Mouse (Mus musculus): ENCODE data around the gene Oma1. TPM values are rescaled to one million over a fixed set of nuclear protein-coding genes. Genes with fewer than 3 reads are reported as not detected.

The Oma1 gene
- polyA plus RNA-seq, 1 experiment from 2014 or later: 18.9 TPM

DNA sequence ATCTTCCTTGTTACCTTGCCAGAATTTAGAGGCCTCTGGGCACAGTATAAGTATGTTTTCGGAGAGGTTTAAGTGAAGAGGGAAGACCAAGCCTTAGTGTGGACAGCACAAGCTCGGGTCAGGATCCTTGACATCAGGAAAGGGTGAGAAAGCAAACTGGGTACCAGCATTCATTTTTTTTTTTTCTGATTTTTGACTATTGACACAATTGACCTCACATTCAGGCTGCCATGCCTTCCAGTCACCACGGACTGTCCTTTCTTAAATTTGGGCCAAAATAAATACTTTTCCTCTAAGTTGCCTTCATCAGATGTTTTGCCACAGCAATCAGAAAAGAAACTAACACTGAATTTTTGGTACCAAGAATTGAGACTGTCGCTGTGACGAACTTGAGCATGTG is 68.6 kb downstream of the Oma1 start:
- no peak overlapping the region for H3K9ac ChIP-seq (replicated peaks; ENCODE audit: low read length)
- no peak overlapping the region for H3K4me2 ChIP-seq (ENCODE audit: low read depth, low read length)
- H3K27me3 ChIP-seq (ENCODE audit: control insufficient read depth, insufficient read depth, low read length): no peaks in the 10 kb centered on the region
- WGBS: 91% methylated on average over 5 of the region's 5 CpGs
- H3K4me3 ChIP-seq (ENCODE audit: low read depth, low read length): no peak overlapping the region
- DNase-seq (ENCODE audit: low spot score) (no peak), ATAC-seq (replicated peaks; ENCODE audit: insufficient number of reproducible peaks, low FRiP score, low TSS enrichment, low read depth) (no peak)
- no peaks in the 10 kb centered on the region for H3K36me3 ChIP-seq (replicated peaks; ENCODE audit: control insufficient read depth, insufficient read depth, low read depth, low read length)
- no peaks in the 10 kb centered on the region for H3K9me3 ChIP-seq (replicated peaks; ENCODE audit: control insufficient read depth, low read length)
- H3K4me1 ChIP-seq (ENCODE audit: control insufficient read depth, insufficient read depth, low read length): no peaks in the 10 kb centered on the region
- no peak overlapping the region for H3K27ac ChIP-seq (replicated peaks; ENCODE audit: low read depth, low read length)

DNA sequence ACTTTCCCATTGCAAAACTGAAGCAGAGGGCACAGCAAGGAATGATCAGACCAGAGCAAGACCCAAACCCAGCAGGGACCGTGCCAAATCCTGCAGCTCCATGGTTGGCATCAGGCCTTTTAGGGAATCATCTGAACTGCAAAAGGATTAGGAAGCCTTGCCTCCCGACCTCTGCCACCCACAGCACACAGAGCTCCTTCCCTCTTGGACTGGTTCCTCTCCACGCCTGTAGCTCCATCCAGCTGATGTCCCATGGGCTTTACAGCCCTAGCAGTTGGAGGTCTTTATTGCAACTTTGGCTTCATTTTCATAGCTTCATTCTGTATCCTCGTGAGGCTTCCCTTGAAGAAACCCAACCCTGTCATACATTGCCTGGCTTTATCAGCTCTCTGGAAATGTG is 71.4 kb downstream of the Oma1 start:
- 69% methylated on average over 4 of the region's 4 CpGs for WGBS
- no peaks in the 10 kb centered on the region for H3K27me3 ChIP-seq (ENCODE audit: control insufficient read depth, insufficient read depth, low read length)
- no peak for ATAC-seq (replicated peaks; ENCODE audit: insufficient number of reproducible peaks, low FRiP score, low TSS enrichment, low read depth)
- no peak for DNase-seq (ENCODE audit: low spot score)
- no peaks in the 10 kb centered on the region for H3K9me3 ChIP-seq (replicated peaks; ENCODE audit: control insufficient read depth, low read length)
- no peak overlapping the region for H3K27ac ChIP-seq (replicated peaks; ENCODE audit: low read depth, low read length)
- no peak overlapping the region for H3K9ac ChIP-seq (replicated peaks; ENCODE audit: low read length)
- H3K4me1 ChIP-seq (ENCODE audit: control insufficient read depth, insufficient read depth, low read length): no peaks in the 10 kb centered on the region
- no peaks in the 10 kb centered on the region for H3K36me3 ChIP-seq (replicated peaks; ENCODE audit: control insufficient read depth, insufficient read depth, low read depth, low read length)
- no peak overlapping the region for H3K4me2 ChIP-seq (ENCODE audit: low read depth, low read length)
- H3K4me3 ChIP-seq (ENCODE audit: low read depth, low read length): no peak overlapping the region

DNA sequence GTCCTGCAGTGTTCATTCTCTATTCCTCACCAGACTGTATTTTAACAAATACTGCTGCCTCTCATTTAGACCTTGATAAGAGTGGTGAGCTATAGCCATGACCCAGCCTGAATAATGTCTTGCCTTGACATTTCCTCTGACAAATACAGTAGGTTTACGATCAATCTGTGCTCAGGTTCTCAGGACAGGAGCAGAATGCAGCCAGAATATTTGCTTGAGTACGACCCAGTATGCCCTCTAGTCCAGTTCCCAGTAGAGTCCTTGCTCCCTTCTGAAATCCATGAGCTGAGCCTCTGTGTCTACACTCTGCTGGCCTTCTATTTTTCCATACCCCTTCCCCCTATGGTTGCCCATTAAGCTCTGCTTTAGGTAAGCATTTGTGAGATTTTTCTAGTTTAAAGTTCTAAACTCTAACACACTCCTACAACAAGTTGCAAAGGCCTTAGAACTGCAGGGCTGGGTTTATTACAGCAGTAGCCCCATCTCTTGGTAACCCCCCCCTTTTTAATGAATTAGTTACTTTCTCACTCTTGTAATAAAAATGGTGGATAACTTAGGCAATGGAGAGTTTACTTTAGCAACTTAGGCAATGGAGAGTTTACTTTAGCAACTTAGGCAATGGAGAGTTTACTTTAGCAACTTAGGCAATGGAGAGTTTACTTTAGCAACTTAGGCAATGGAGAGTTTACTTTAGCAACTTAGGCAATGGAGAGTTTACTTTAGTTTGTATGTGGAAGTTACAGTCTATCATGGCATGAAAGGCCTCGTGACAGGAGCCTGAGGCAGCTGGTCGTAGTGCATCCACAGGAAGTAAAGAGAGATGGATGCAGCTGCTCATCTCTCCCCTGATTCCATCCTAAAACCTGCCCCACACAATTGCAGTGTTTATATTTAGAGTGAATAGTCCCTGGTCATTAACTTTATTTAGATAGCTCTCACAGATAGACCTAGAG is 72.5 kb downstream of the Oma1 start:
- Histone ChIP-seq H3K9me3 (replicated peaks; ENCODE audit: control insufficient read depth, low read length) (no peaks in the 10 kb centered on the region), H3K27ac (replicated peaks; ENCODE audit: low read depth, low read length) (no peak overlapping the region), H3K4me3 (ENCODE audit: low read depth, low read length) (no peak overlapping the region), H3K4me1 (ENCODE audit: control insufficient read depth, insufficient read depth, low read length) (no peaks in the 10 kb centered on the region), H3K4me2 (ENCODE audit: low read depth, low read length) (no peak overlapping the region), H3K9ac (replicated peaks; ENCODE audit: low read length) (no peak overlapping the region), H3K27me3 (ENCODE audit: control insufficient read depth, insufficient read depth, low read length) (no peaks in the 10 kb centered on the region), H3K36me3 (replicated peaks; ENCODE audit: control insufficient read depth, insufficient read depth, low read depth, low read length) (no peaks in the 10 kb centered on the region)
- WGBS: 81% methylated on average over 4 of the region's 4 CpGs
- ATAC-seq (replicated peaks; ENCODE audit: insufficient number of reproducible peaks, low FRiP score, low TSS enrichment, low read depth): no peak
- DNase-seq (ENCODE audit: low spot score): no peak

DNA sequence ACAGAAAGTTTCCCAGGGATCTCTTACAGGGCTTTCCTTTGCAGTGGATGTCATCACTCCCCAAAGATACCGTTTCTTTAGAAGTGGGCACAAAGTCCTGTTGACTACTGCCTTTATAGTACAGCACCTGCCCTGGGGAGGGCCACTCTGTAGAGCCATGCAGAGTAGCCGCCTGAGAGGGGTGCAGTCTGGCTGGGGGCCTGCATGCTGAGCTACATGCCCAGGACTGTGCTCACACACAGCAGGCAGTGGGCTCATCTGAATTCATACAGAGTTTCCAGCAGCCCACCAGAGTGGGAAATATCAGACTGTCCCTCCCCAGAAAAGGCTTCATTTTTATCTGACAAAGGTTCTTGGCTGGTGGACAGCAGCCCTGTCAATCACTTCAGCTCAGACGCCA is 73.7 kb downstream of the Oma1 start:
- no peak overlapping the region for H3K27ac ChIP-seq (replicated peaks; ENCODE audit: low read depth, low read length)
- no peaks in the 10 kb centered on the region for H3K9me3 ChIP-seq (replicated peaks; ENCODE audit: control insufficient read depth, low read length)
- DNase-seq (ENCODE audit: low spot score) (no peak), ATAC-seq (replicated peaks; ENCODE audit: insufficient number of reproducible peaks, low FRiP score, low TSS enrichment, low read depth) (0 out of 2 replicates have a peak, but pooled peaks have one; percentile 59)
- no peaks in the 10 kb centered on the region for H3K36me3 ChIP-seq (replicated peaks; ENCODE audit: control insufficient read depth, insufficient read depth, low read depth, low read length)
- no peak overlapping the region for H3K9ac ChIP-seq (replicated peaks; ENCODE audit: low read length)
- no peak overlapping the region for H3K4me3 ChIP-seq (ENCODE audit: low read depth, low read length)
- no peaks in the 10 kb centered on the region for H3K4me1 ChIP-seq (ENCODE audit: control insufficient read depth, insufficient read depth, low read length)
- WGBS: 77% methylated on average over 3 of the region's 3 CpGs
- no peaks in the 10 kb centered on the region for H3K27me3 ChIP-seq (ENCODE audit: control insufficient read depth, insufficient read depth, low read length)
- H3K4me2 ChIP-seq (ENCODE audit: low read depth, low read length): no peak overlapping the region

DNA sequence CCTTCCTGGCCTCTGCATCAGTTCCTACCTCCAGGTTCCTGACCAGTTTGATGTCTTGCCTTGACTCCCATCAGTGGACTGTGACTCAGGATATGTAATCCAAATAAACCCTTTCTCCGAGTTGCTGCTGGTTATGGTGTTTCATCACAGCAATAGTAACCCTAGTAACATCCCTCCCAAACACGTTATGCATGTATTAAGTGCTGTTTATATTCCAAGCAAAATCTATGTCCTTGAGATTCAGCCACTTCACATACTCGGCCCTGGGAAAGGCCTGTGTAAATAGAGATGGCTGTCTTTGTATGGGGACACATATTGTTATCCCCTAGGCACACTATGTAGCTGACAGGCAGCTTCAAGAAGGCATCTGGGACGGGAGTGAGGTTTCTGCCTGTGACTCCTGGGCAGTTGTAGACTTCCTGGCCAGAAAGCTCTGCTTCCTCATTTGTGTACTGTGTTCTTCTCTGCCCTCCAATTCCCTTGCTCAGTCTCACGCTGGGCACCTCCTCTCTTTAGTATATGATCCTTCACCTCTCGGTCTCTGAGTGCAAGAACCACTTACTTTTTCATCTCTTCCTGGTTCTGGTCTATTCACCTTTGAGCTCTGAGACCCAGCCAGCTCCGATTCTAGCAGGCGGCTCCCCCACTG is 75.0 kb downstream of the Oma1 start:
- Histone ChIP-seq H3K36me3 (replicated peaks; ENCODE audit: control insufficient read depth, insufficient read depth, low read depth, low read length) (no peaks in the 10 kb centered on the region), H3K9me3 (replicated peaks; ENCODE audit: control insufficient read depth, low read length) (no peaks in the 10 kb centered on the region), H3K9ac (replicated peaks; ENCODE audit: low read length) (no peak overlapping the region), H3K4me3 (ENCODE audit: low read depth, low read length) (no peak overlapping the region), H3K27ac (replicated peaks; ENCODE audit: low read depth, low read length) (no peak overlapping the region), H3K4me1 (ENCODE audit: control insufficient read depth, insufficient read depth, low read length) (no peaks in the 10 kb centered on the region), H3K4me2 (ENCODE audit: low read depth, low read length) (no peak overlapping the region), H3K27me3 (ENCODE audit: control insufficient read depth, insufficient read depth, low read length) (no peaks in the 10 kb centered on the region)
- 78% methylated on average over 8 of the region's 8 CpGs for WGBS
- ATAC-seq (replicated peaks; ENCODE audit: insufficient number of reproducible peaks, low FRiP score, low TSS enrichment, low read depth) (no peak), DNase-seq (ENCODE audit: low spot score) (no peak)

DNA sequence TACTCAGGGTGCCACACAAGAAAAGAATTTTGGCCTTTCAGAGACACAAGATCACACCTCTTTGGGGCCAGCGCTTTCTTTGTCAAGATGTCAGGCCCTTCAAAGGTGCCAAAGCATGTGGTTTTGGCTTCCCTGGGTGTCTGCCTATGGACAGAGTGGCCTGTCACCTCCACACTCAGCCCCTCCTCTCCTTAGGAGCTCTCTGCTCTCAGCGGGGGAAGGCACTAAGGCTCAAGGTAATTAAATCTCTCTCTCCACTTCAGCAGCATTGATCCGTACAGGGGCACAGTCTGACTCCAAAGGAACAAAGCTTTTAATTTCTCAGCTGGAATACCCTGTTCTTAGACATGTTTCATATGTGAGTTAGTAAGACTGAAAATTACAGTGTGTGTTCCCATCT is 76.0 kb downstream of the Oma1 start:
- H3K9ac ChIP-seq (replicated peaks; ENCODE audit: low read length): no peak overlapping the region
- no peaks in the 10 kb centered on the region for H3K36me3 ChIP-seq (replicated peaks; ENCODE audit: control insufficient read depth, insufficient read depth, low read depth, low read length)
- H3K4me2 ChIP-seq (ENCODE audit: low read depth, low read length): no peak overlapping the region
- H3K27me3 ChIP-seq (ENCODE audit: control insufficient read depth, insufficient read depth, low read length): no peaks in the 10 kb centered on the region
- ATAC-seq (replicated peaks; ENCODE audit: insufficient number of reproducible peaks, low FRiP score, low TSS enrichment, low read depth) (no peak), DNase-seq (ENCODE audit: low spot score) (no peak)
- 38% methylated on average over 3 of the region's 3 CpGs for WGBS
- H3K9me3 ChIP-seq (replicated peaks; ENCODE audit: control insufficient read depth, low read length): no peaks in the 10 kb centered on the region
- no peak overlapping the region for H3K27ac ChIP-seq (replicated peaks; ENCODE audit: low read depth, low read length)
- H3K4me3 ChIP-seq (ENCODE audit: low read depth, low read length): no peak overlapping the region
- H3K4me1 ChIP-seq (ENCODE audit: control insufficient read depth, insufficient read depth, low read length): no peaks in the 10 kb centered on the region

DNA sequence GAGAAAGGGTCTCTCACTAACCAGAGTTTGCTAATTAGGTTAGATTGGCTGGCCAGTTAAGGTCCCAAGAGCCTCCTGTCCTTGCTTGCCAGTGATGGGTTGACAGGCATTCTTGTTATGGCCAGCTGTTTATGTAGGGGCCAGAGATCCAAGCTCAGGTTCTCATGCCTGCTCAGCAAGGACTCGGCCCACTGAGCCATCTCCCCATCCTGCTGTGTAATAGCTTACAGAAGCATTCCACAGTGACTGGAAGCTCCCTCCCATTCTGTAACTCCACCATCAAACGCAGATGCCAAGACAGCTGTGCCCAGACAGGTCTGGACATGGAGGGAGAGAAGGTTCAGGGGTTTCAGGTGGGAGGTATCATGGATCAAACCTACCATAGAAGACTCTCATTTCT is 76.9 kb downstream of the Oma1 start:
- DNase-seq (ENCODE audit: low spot score): no peak
- no peaks in the 10 kb centered on the region for H3K4me1 ChIP-seq (ENCODE audit: control insufficient read depth, insufficient read depth, low read length)
- H3K27ac ChIP-seq (replicated peaks; ENCODE audit: low read depth, low read length): no peak overlapping the region
- H3K4me2 ChIP-seq (ENCODE audit: low read depth, low read length): no peak overlapping the region
- 56% methylated on average over 2 of the region's 2 CpGs for WGBS
- H3K9me3 ChIP-seq (replicated peaks; ENCODE audit: control insufficient read depth, low read length): no peaks in the 10 kb centered on the region
- ATAC-seq (replicated peaks; ENCODE audit: insufficient number of reproducible peaks, low FRiP score, low TSS enrichment, low read depth): no peak
- H3K9ac ChIP-seq (replicated peaks; ENCODE audit: low read length): no peak overlapping the region
- H3K4me3 ChIP-seq (ENCODE audit: low read depth, low read length): no peak overlapping the region
- no peaks in the 10 kb centered on the region for H3K36me3 ChIP-seq (replicated peaks; ENCODE audit: control insufficient read depth, insufficient read depth, low read depth, low read length)
- no peaks in the 10 kb centered on the region for H3K27me3 ChIP-seq (ENCODE audit: control insufficient read depth, insufficient read depth, low read length)

DNA sequence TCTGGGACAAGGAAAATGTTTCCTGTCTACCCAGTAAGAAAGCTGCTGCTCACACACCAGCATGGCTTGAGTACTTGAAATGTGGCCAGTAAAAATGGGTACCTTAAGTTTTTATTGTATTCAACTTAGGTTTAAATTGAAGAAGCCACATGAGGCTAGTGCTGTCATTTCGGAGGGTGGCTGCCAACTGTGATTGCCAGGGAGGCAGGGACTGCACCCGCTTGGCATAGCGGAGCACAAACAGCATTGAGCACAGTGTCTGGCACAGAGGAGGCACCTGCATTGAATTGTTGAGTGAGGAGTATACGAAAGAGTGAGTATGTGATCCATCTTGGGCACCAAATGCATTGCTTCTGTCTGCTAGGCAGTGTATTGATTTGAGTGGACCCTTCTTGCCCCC is 81.5 kb downstream of the Oma1 start:
- Histone ChIP-seq H3K36me3 (replicated peaks; ENCODE audit: control insufficient read depth, insufficient read depth, low read depth, low read length) (no peaks in the 10 kb centered on the region), H3K27ac (replicated peaks; ENCODE audit: low read depth, low read length) (no peak overlapping the region), H3K4me2 (ENCODE audit: low read depth, low read length) (no peak overlapping the region), H3K9ac (replicated peaks; ENCODE audit: low read length) (no peak overlapping the region), H3K27me3 (ENCODE audit: control insufficient read depth, insufficient read depth, low read length) (no peaks in the 10 kb centered on the region), H3K4me1 (ENCODE audit: control insufficient read depth, insufficient read depth, low read length) (no peaks in the 10 kb centered on the region), H3K4me3 (ENCODE audit: low read depth, low read length) (no peak overlapping the region), H3K9me3 (replicated peaks; ENCODE audit: control insufficient read depth, low read length) (no peaks in the 10 kb centered on the region)
- no peak for ATAC-seq (replicated peaks; ENCODE audit: insufficient number of reproducible peaks, low FRiP score, low TSS enrichment, low read depth)
- no peak for DNase-seq (ENCODE audit: low spot score)
- 92% methylated on average over 4 of the region's 4 CpGs for WGBS
